Mouse (Mus musculus) embryonic fibroblast, embryonic 13.5 days (primary cell): Measurements from ENCODE around the gene Acot8. TPM values are rescaled to one million over a fixed set of nuclear protein-coding genes. Genes with fewer than 3 reads are reported as not detected.
"Not testable (repeated sequence)": the region's sequence is repeated elsewhere in the genome, so short reads cannot be mapped to it uniquely, and the experiment has no call there.

Source experiments
- H3K27ac ChIP-seq: 2 replicates; pipeline ENCODE4 v1.5.1; 2012; ENCODE audit warnings: low read length, control low read depth, inconsistent platforms; ENCODE audit not compliant: insufficient read depth
- H3K4me1 ChIP-seq: 2 replicates; pipeline ENCODE4 v1.6.1; 2011; ENCODE audit warnings: low read length; ENCODE audit not compliant: control insufficient read depth, insufficient read depth
- H3K4me3 ChIP-seq: 2 replicates; pipeline ENCODE4 v1.5.1; 2011; ENCODE audit warnings: mild to moderate bottlenecking, control low read depth, low read length; ENCODE audit not compliant: insufficient read depth
- CTCF ChIP-seq: IDR thresholded peaks from 2 replicates; pipeline ENCODE4 v1.5.1; 2011; ENCODE audit warnings: mild to moderate bottlenecking, control low read depth, low read length, moderate library complexity, borderline replicate concordance; ENCODE audit not compliant: insufficient read depth
- POLR2A ChIP-seq: IDR thresholded peaks from 2 replicates; pipeline ENCODE4 v1.6.1; 2011; ENCODE audit warnings: low read depth, mild to moderate bottlenecking, control low read depth, low read length, moderate library complexity
- polyA plus RNA-seq: library from polyadenylated mRNA; stranded (reverse); fragments of >200 nt; gene quantifications from 2 replicates; pipeline ENCODE4 v1.2.4, GENCODE M21; 2011; ENCODE audit warnings: low read depth; ENCODE audit not compliant: missing spikeins, insufficient read length

The Acot8 gene
- polyA plus RNA-seq, 1 experiment: 12.1 TPM

GRCm38 (mm10) chr2:164815348-164815747 lies 10.7 kb upstream of the Acot8 start:
- TF ChIP-seq POLR2A (no peak), CTCF (no peak)
- Histone ChIP-seq H3K4me1 (peaks cover 7% of the 10 kb centered on the region), H3K27ac (no peak overlapping the region), H3K4me3 (no peak overlapping the region)

GRCm38 (mm10) chr2:164813557-164813956 lies 8.9 kb upstream of the Acot8 start:
- H3K4me3 ChIP-seq: no peak overlapping the region
- no peak overlapping the region for H3K27ac ChIP-seq
- no peak for TF ChIP-seq CTCF
- TF ChIP-seq POLR2A: no peak
- peaks cover 7% of the 10 kb centered on the region for H3K4me1 ChIP-seq

DNA sequence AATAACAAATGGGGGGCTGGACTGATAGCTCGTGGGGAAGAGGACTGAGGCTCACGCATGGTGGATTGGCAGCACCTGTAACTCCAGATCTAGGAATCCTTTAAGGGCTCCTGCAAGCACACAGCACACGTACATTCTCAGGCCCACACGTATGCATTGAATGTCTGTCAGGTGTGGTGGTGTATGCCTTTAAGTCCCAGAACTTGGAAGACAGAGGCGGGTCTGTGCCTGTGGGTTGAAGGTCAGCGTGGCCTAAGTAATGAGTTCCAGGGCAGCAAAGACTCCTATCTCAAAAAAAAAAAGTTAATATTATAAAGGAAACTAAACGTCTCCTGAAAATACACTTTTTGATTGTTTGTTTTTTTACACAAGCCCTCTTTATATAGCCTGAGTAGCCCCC lies 1.9 kb upstream of the Acot8 start:
- no peak for TF ChIP-seq CTCF
- no peak for TF ChIP-seq POLR2A
- H3K4me1 ChIP-seq: peaks cover 2% of the 10 kb centered on the region; the same call in 1 of the 2 replicates

GRCm38 (mm10) chr2:164805332-164805718 lies 643 bp upstream of the Acot8 start:
- no peak overlapping the region for H3K27ac ChIP-seq
- TF ChIP-seq POLR2A (no peak), CTCF (no peak)

More for the DNA sequence above, 1.9 kb upstream of the Acot8 start:
- Histone ChIP-seq H3K27ac (no peak overlapping the region), H3K4me3 (no peak overlapping the region)

GRCm38 (mm10) chr2:164803921-164804313 lies 765 bp downstream of the Acot8 start:
- Histone ChIP-seq H3K27ac (no peak overlapping the region), H3K4me1 (peaks cover 2% of the 10 kb centered on the region; the same call in 1 of the 2 replicates), H3K4me3 (peak overlapping the region; percentile 78)
- no peak for TF ChIP-seq CTCF
- no peak for TF ChIP-seq POLR2A

More at GRCm38 (mm10) chr2:164805332-164805718, 643 bp upstream of the Acot8 start:
- H3K4me3 ChIP-seq: peak overlapping the region; percentile 76
- peaks cover 2% of the 10 kb centered on the region; the same call in 1 of the 2 replicates for H3K4me1 ChIP-seq

- H3K4me3 ChIP-seq: peak overlapping the region; percentile 78
- H3K4me1 ChIP-seq: peaks cover 2% of the 10 kb centered on the region; the same call in 1 of the 2 replicates
- TF ChIP-seq CTCF (no peak), POLR2A (no peak)
- H3K27ac ChIP-seq: no peak overlapping the region
Measured at GRCm38 (mm10) chr2:164803201-164803920, 1.3 kb downstream of the Acot8 start.

DNA sequence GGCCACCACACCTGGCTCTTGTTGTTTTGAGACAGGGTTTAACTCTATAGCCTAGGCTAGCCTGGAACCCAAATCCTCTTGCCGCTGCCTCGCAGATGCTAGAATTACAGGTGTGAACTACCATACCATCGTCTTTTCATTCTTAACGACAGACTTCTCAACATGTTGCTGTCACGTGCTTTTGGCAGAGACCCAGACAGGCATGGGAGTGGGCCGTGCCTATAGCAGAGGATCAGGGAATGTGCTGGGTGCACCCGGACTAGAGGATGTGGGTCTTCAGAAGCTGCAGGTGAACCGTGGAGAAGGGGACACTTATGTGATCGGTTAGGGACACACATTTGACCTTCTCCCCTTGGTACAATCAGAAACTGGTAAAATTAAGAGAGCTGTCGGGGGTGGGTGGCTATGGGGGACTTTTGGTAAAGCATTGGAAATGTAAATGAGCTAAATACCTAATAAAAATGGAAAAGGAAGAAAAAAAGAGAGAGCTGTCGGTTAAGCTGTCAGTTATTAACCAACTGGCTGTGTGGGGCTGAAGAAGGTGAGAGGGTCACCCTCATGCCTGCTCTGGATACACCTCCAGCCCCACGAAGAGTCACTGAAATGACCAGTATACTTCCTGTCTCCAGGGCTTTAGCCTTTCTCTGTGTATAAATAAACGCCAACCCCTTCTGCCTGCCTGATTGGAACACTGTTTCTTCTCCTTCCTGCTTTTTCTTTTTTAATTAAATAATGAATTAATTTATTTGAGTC lies 4.3 kb downstream of the Acot8 start:
- H3K27ac ChIP-seq: no peak overlapping the region
- H3K4me3 ChIP-seq: no peak overlapping the region
- H3K4me1 ChIP-seq: peaks cover 2% of the 10 kb centered on the region; the same call in 1 of the 2 replicates
- TF ChIP-seq POLR2A: no peak
- no peak for TF ChIP-seq CTCF

- H3K27ac ChIP-seq, H3K4me3 ChIP-seq, H3K4me1 ChIP-seq: not testable (repeated sequence)
Measured at GRCm38 (mm10) chr2:164798554-164798953, 6.1 kb downstream of the Acot8 start.

- TF ChIP-seq CTCF (no peak), POLR2A (no peak)
- Histone ChIP-seq H3K4me1 (no peaks in the 10 kb centered on the region), H3K4me3 (no peak overlapping the region), H3K27ac (no peak overlapping the region)
Measured at GRCm38 (mm10) chr2:164795868-164796267, 8.8 kb downstream of the Acot8 start.

DNA sequence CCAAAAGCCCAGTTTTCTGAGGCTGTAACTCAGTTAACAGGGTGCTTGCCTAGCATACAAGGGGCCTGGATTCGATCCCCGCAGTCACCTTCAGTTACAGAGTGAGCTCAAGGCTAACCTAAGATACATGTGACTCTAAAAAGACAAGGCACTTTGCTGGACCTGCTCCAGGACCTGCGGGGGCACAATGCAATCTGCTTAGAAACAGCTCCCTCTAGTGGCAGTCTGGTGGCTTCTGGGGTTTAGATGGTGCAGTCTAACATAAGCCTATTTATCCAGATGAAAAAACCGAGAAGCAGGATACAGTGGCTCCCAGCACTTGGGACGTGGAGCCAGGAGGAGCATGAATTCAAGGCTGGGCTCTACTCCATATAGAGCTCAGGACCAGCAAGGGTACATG lies 10.4 kb downstream of the Acot8 start:
- TF ChIP-seq POLR2A (no peak), CTCF (peak; percentile 64)
- Histone ChIP-seq H3K4me3 (no peak overlapping the region), H3K4me1 (no peaks in the 10 kb centered on the region), H3K27ac (no peak overlapping the region)

DNA sequence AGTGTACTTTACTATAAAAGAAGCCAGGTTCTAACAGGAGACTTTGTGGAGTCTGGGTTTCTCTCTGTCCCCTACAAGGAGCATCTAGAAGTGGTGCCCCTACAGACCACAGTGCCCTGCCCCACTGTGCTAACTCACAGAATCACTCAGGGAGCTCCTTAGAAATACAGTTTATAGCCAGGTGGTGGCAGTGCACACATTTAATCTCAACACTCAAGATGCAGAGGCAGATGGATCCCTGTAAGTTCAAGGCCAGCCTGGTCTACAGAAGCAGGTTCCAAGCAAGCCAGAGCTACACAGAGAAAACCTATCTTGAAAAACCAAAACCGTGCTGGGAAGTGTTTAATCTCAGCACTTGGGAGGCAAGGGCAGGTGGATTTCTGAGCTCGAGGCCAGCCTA lies 10.9 kb downstream of the Acot8 start:
- H3K27ac ChIP-seq: no peak overlapping the region
- no peaks in the 10 kb centered on the region for H3K4me1 ChIP-seq
- TF ChIP-seq POLR2A (no peak), CTCF (no peak)
- H3K4me3 ChIP-seq: no peak overlapping the region
